8 mouse cellular contexts compared by ENCODE assay signal in genomic region chr6:16978206-16978505, GRCm38 (mm10).
A peak's percentile ranks its signal among the peaks of the same experiment; 100 is the strongest.
DNase-seq lines count a peak whose midpoint lies in the region; ATAC-seq lines count a peak whose summit lies in the region.

No protein-coding gene starts in this region.

- ATAC-seq in activated CD4-positive, CD25-positive, alpha-beta regulatory T cell, adult 4 months, result peak; percentile 54

- peak; percentile 45 to 60 for DNase-seq in heart, postnatal 14 days
- no peak for DNase-seq in heart, postnatal 25 days (ENCODE audit: low spot score)
- peak; percentile 9 for DNase-seq in right cerebral cortex, adult 18-20 months
- DNase-seq in right cerebral cortex, postnatal 36 days (ENCODE audit: low spot score in 2 of 2), result no peak
- peak; percentile 14 to 68 for DNase-seq in kidney, postnatal 36 days
- DNase-seq in retina, embryonic 14.5 days (ENCODE audit: low spot score), result peak; percentile 83
- no peak for DNase-seq in ovary, postnatal 10 days (ENCODE audit: low spot score)

- intact Hi-C loops in heart, postnatal 14 days (cut with DNase I), result loop anchor here (10.0 kb wide), 1 partner anchor 183 kb away; no protein-coding TSS in a partner anchor
- intact Hi-C loops in heart, postnatal 25 days (cut with DNase I), result no loop called here

Comparison
In these comparisons a context has a peak if more than half of its experiments do, and no peak if none do; other contexts are left out.
1. DNase-seq: peak in heart, postnatal 14 days (2 of 2), right cerebral cortex, adult 18-20 months (single experiment), kidney, postnatal 36 days (2 of 2) and retina, embryonic 14.5 days (single experiment); none in heart, postnatal 25 days (single experiment), right cerebral cortex, postnatal 36 days (0 of 2) and ovary, postnatal 10 days (single experiment).